Mouse (Mus musculus) midbrain, embryonic 12.5 days (tissue): ENCODE measurements around the gene Esp3. TPM values are rescaled to one million over a fixed set of nuclear protein-coding genes. Genes with fewer than 3 reads are reported as not detected.
"Not testable (repeated sequence)": the region's sequence is repeated elsewhere in the genome, so short reads cannot be mapped to it uniquely, and the experiment has no call there.

Experiments used
- ATAC-seq: fragments of 200-750 bp; cut with Nextera tagmentation; 2 replicates; pipeline ENCODE4 v1.8.0; 2017; ENCODE audit warnings: low read depth, moderate TSS enrichment, moderate library complexity; ENCODE audit not compliant: low FRiP score
- H3K27ac ChIP-seq: fragments of 300-500 bp; sonication (generic); replicated peaks from 2 replicates; pipeline ENCODE4 v1.5.1; 2016; ENCODE audit warnings: mild to moderate bottlenecking
- H3K27me3 ChIP-seq: fragments of 300-500 bp; sonication (generic); 2 replicates; pipeline ENCODE4 v1.6.1; 2016; ENCODE audit warnings: mild to moderate bottlenecking
- H3K36me3 ChIP-seq: fragments of 300-500 bp; sonication (generic); 2 replicates; pipeline ENCODE4 v1.6.1; 2016
- H3K4me1 ChIP-seq: fragments of 300-500 bp; sonication (generic); 2 replicates; pipeline ENCODE4 v1.6.1; 2016
- H3K4me2 ChIP-seq: fragments of 300-500 bp; sonication (generic); replicated peaks from 2 replicates; pipeline ENCODE4 v1.6.1; 2016; ENCODE audit warnings: mild to moderate bottlenecking, moderate library complexity
- H3K4me3 ChIP-seq: fragments of 300-500 bp; sonication (generic); 2 replicates; pipeline ENCODE4 v1.5.1; 2016; ENCODE audit warnings: mild to moderate bottlenecking
- H3K9ac ChIP-seq: fragments of 300-500 bp; sonication (generic); replicated peaks from 2 replicates; pipeline ENCODE4 v1.6.1; 2016; ENCODE audit warnings: mild to moderate bottlenecking, moderate library complexity
- H3K9me3 ChIP-seq: fragments of 300-500 bp; sonication (generic); 2 replicates; pipeline ENCODE4 v1.6.1; 2016; ENCODE audit warnings: mild to moderate bottlenecking
- WGBS: fragments of 180-500 bp; shearing (Covaris S2); methylation state at CpG from one replicate; pipeline ENCODE4 v1.1.7; 2016; 5-methylcytosine and 5-hydroxymethylcytosine counted together
- polyA plus RNA-seq: library from polyadenylated mRNA; unstranded; fragments of >200 nt; fragmentation: Nextera tagmentation; extraction: Ambion mirVana; gene quantifications from 2 replicates; pipeline ENCODE4 v1.2.1, GENCODE M21; 2016

Esp3 gene
- polyA plus RNA-seq: not detected in 2 replicates

DNA sequence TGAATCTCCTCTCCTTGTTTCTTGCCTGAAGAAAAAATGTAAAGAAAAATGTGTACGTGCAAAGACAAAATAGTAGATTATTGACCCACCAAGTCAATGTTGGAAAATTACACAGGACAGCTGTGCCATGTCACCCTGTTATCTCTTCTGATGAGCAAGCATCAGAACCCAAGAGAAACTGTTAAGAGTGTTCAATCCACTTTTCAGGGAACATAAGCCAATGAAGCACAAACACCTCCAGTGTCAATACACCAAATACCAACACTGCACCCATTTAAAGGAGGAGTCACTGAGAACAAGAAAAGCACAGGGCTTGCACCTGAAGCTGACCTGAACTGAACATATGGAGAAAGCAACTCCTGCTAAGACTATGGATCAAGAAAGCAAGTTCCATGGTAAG, at the start of gene Esp3:
Gene Esp3 (plus strand): TSS at position 301 of the 400 bp plus-strand sequence.
- not testable (repeated sequence) for ATAC-seq, H3K9ac ChIP-seq, H3K36me3 ChIP-seq, H3K4me3 ChIP-seq, H3K27ac ChIP-seq, H3K4me1 ChIP-seq, H3K4me2 ChIP-seq, H3K27me3 ChIP-seq, H3K9me3 ChIP-seq
- WGBS: 100% methylated on average over 1 of the region's 1 CpGs

DNA sequence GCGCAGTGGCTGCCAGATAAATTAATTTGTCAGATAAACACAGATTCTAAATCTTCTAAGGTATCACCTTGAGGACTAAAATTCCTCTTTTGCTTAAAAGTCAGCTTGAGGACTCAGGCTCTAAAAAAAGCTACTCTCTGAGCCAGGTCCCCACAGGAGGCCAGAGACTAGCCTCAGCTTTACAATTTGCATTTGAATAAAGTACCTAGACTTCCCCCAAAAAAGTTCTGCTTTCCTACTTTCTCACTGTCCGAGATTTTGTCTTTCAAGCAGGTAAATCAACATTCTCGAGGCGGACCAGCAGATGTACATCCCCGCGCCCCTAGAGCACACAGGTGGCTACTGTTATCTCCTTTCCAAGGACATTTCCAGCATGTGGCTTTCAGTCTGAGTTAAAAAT, 48.0 kb upstream of the Esp3 start:
- H3K4me3 ChIP-seq, H3K9ac ChIP-seq, H3K27me3 ChIP-seq, H3K9me3 ChIP-seq, H3K4me1 ChIP-seq, H3K4me2 ChIP-seq, H3K27ac ChIP-seq, H3K36me3 ChIP-seq, ATAC-seq: not testable (repeated sequence)
- 43% methylated on average over 6 of the region's 6 CpGs for WGBS

DNA sequence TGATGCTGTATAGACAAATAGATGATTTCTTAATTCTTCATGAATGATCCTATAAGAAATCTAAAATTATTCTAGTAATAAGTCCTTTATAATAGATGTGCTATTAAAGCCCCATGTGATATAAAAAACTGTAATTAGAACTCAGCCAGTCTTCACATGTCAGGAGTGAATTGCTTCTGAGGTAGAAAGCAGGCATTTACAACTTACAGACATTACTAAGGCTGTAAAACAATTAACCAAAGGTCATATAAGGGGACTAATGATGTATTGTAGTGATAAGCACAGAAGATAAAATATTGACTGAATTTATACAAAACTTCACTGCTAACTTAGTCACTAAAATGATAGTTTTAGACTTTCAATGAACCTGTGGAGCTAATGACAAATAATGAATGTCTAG, 40.6 kb upstream of the Esp3 start:
- no peaks in the 10 kb centered on the region for H3K4me1 ChIP-seq
- H3K9ac ChIP-seq: no peak overlapping the region
- no peak overlapping the region for H3K4me2 ChIP-seq
- H3K4me3 ChIP-seq: no peak overlapping the region
- no peak overlapping the region for H3K27ac ChIP-seq
- no peaks in the 10 kb centered on the region for H3K36me3 ChIP-seq
- H3K27me3 ChIP-seq: no peaks in the 10 kb centered on the region
- no peak for ATAC-seq
- no peaks in the 10 kb centered on the region for H3K9me3 ChIP-seq

DNA sequence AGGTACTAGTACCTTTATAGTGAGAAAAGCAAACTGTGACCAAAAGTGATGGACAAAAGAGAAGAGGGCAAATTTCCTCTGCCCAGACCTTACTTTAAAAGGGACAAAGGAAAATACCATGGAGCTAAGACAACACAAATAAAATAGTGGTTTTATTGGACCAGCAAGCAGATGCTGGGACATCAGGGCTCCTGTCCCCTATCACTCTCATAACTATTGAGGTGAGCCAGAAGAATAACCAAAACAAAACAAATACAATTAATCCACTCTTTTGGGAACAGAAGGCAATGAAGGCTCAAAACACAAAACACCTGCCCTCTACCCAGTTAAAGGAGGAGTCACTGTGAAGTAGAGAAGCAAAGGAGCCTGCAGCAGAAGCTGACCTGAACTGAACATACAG, 33.6 kb upstream of the Esp3 start, which contains the start of gene Esp4:
Gene Esp4 (plus strand): TSS at position 301 of the 400 bp plus-strand sequence.
- Histone ChIP-seq H3K36me3 (no peaks in the 10 kb centered on the region), H3K9ac (no peak within 1 kb of the TSS), H3K27ac (no peak within 1 kb of the TSS), H3K4me3 (no peak within 1 kb of the TSS), H3K27me3 (no peaks in the 10 kb centered on the region), H3K9me3 (no peaks in the 10 kb centered on the region), H3K4me1 (no peaks in the 10 kb centered on the region), H3K4me2 (no peak within 1 kb of the TSS)
- no peak for ATAC-seq

DNA sequence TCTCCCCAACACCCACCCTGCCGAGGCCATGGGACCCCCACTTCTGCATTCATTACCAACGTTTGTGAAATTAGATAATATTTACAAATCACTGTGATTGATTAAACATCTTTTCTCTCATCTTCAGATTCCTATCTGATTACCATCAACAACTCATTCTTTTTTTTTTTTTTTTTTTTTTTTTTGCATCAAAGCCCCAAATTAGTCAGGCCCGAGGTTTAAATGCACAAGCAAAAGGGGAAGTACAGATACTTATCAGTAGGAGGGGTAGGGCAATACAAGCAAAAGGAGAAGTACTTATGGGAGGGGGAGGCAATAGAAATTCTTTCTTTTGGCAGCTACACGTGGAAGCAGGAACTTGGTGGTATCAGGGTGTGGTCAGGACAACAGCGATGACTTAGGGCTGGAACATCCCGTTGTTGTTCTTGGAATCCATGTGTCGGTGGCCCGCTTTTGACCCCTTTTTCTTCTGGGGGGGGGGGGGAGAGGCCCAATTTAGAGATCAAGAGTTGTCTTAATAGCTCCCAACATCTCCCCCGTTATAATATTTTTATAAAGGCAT, 30.3 kb downstream of the Esp3 start:
- H3K4me1 ChIP-seq, H3K9me3 ChIP-seq, H3K4me2 ChIP-seq, H3K36me3 ChIP-seq, H3K4me3 ChIP-seq, H3K27ac ChIP-seq, H3K27me3 ChIP-seq, ATAC-seq, H3K9ac ChIP-seq: not testable (repeated sequence)
- WGBS: 79% methylated on average over 8 of the region's 9 CpGs

DNA sequence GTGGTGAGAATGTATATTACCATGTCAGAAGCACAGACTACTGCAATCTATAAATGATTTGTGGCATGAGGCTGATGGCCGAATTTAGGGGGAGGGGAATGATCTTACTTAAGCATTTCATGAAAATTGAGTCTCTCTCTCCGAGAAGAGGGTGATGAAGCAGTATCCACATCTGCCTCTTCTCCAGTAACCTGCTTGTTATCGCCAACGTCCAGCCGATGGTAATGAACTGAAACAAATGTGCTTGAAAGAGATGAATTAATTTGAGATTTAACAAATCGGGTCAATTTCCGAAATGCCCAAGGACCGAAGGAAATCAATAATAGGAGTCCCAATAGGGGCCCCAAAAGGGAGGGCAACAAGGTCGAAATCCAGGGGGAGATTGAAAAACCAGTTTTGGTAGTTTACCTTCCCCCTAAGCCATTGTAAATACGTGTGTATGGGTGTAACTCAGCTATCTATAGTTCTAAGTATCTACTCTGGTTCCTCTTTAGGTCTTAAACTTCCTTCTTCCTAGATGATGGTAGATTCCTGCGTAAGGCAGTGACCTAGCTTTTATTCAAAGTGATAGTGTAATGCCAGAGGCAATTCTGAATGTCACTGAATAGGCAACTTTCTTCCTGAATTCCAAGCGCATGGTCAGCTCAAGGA, 31.4 kb downstream of the Esp3 start:
- H3K4me1 ChIP-seq, ATAC-seq, H3K27ac ChIP-seq, H3K9me3 ChIP-seq, H3K27me3 ChIP-seq, H3K4me2 ChIP-seq, H3K9ac ChIP-seq, H3K4me3 ChIP-seq, H3K36me3 ChIP-seq: not testable (repeated sequence)
- 84% methylated on average over 12 of the region's 12 CpGs for WGBS

Other genes starting within 250 kb of the Esp3 start
- gene Esp8, start 112.1 kb upstream of the Esp3 start, polyA plus RNA-seq: not detected in 2 replicates
- gene Esp6, start 70.6 kb upstream of the Esp3 start, polyA plus RNA-seq: not detected in 2 replicates
- not detected in 2 replicates for gene Esp4, start 33.5 kb upstream of the Esp3 start, polyA plus RNA-seq
- not detected in 2 replicates for gene Esp1, start 95.0 kb downstream of the Esp3 start, polyA plus RNA-seq
- not detected in 2 replicates for gene Crisp2, start 174.9 kb downstream of the Esp3 start, polyA plus RNA-seq
- gene Rhag, start 179.1 kb downstream of the Esp3 start, polyA plus RNA-seq: 3.0 and 3.4 TPM in 2 replicates
- gene 9130008F23Rik, start 248.5 kb downstream of the Esp3 start, polyA plus RNA-seq: 0.63 and 1.1 TPM in 2 replicates